Mouse (Mus musculus) C2C12 (cell line): ENCODE measurements at regions not wholly inside any gene's neighbourhood (a gene's known extent, or its start where the extent isn't known, plus 50 kb on each side); places are given as distances from the start of the nearest gene placed in this dataset.

ENCODE experiments used
- CEBPB ChIP-seq: IDR thresholded peaks from one replicate; pipeline ENCODE4 v1.6.1; 2011; ENCODE audit warnings: low read depth, mild to moderate bottlenecking, control low read depth, moderate library complexity
- CTCF ChIP-seq: IDR thresholded peaks from one replicate; pipeline ENCODE4 v1.5.1; 2011; ENCODE audit not compliant: control insufficient read depth, insufficient read depth, insufficient read length
- FOSL1 ChIP-seq: IDR thresholded peaks from one replicate; pipeline ENCODE4 v1.8.0; 2011; ENCODE audit warnings: mild to moderate bottlenecking, low read length; ENCODE audit not compliant: poor library complexity, insufficient read depth, severe bottlenecking
- MAX ChIP-seq: IDR thresholded peaks from one replicate; pipeline ENCODE4 v1.6.1; 2011; ENCODE audit warnings: mild to moderate bottlenecking, control low read depth
- MYOD1 ChIP-seq: IDR thresholded peaks from one replicate; pipeline ENCODE4 v1.6.1; 2011; ENCODE audit warnings: low read depth; ENCODE audit not compliant: control insufficient read depth, insufficient read length
- MYOG ChIP-seq: IDR thresholded peaks from one replicate; pipeline ENCODE4 v1.6.1; 2011; ENCODE audit not compliant: control insufficient read depth, insufficient read length; ENCODE audit errors: extremely low read depth
- USF1 ChIP-seq: IDR thresholded peaks from one replicate; pipeline ENCODE4 v1.6.1; 2011; ENCODE audit warnings: low read depth, mild to moderate bottlenecking, control low read depth, moderate library complexity

DNA sequence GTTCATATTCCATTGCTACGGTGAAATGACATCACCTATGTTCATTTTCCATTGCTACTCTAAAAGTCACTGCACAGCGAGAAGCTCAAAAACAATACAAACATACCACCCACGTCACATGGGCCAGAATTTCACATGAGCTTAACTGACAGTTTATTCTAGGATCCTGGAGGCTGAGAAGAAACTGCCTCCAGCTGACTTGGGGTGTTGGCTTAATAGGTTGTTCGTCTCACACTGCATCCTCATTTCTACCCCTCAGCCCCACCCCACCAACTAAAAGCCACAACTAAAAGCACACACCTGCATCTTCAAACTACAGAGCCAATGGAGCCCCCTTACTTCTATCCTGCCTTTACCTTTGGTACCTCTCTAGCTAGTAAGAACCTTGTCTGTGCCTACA is 187.0 kb upstream of the Arg1 start:
- TF ChIP-seq CTCF (no peak), MYOD1 (no peak), FOSL1 (no peak), USF1 (no peak), MAX (no peak), MYOG (no peak), CEBPB (no peak)
